Mouse (Mus musculus): Measurements from ENCODE around the gene Scaf4.

GRCm38 (mm10) chr16:90229897-90230296 is 54.4 kb downstream of the Scaf4 start:
- TF ChIP-seq POLR2A (IDR thresholded peaks at IDR 0.05; ENCODE audit: control insufficient read depth, extremely low read depth, insufficient read depth, low read length, poor library complexity) (no peak), CTCF (IDR thresholded peaks at IDR 0.05; ENCODE audit: borderline replicate concordance, control insufficient read depth, extremely low read depth, insufficient read depth, low read length, poor library complexity) (no peak)
